Mouse (Mus musculus): ENCODE results near the gene Rtkn2.

Rtkn2 gene

DNA sequence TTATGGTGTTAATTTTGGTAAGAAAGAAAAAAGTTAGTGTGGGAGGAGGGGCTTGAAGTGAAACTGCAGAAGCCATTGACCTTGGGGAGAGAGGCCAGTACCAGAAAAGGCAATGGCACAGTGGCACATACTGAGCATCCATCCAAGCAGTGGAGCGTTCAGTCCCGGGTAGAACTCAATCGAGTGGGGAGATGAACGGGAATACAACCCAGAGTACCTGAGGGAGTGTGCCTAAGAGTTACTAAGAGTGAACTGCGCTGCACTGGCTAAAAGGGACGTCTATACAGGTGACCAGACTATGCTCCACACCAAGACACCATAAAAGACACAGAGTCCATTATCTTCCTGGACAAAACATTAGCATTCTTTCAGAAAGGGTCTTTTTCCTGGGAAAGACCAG is 128.3 kb downstream of the Rtkn2 start:
- DNase-seq = no peak

Measured in kidney, adult 11 months (tissue).